In genomic region chr3:110141351-110142302, GRCm38 (mm10) we compare ENCODE assay signal across 8 mouse cellular contexts. TPM values are rescaled to one million over a fixed set of nuclear protein-coding genes. Genes with fewer than 3 reads are reported as not detected.
DNase-seq lines count a peak whose midpoint lies in the region; ATAC-seq and TF ChIP-seq lines count a peak whose summit lies in the region.

No protein-coding gene starts in this region.

- peaks cover 27% of the 10 kb centered on the region for H3K27me3 ChIP-seq in heart, embryonic 16.5 days (ENCODE audit: control insufficient read depth, insufficient read depth, low read length)
- H3K27me3 ChIP-seq in lung, embryonic 14.5 days (ENCODE audit: insufficient read depth, low read length), result peaks cover 13% of the 10 kb centered on the region

- WGBS in heart, embryonic 16.5 days, result 4% methylated on average over 13 of the region's 13 CpGs
- 3% methylated on average over 13 of the region's 13 CpGs for WGBS in lung, embryonic 14.5 days

- H3K4me3 ChIP-seq in heart, embryonic 16.5 days (ENCODE audit: low read length), result peak overlapping the region; percentile 71
- peak overlapping the region; percentile 77 for H3K4me3 ChIP-seq in layer of hippocampus, adult 2 months
- H3K4me3 ChIP-seq in lung, embryonic 14.5 days (ENCODE audit: low read depth, low read length), result peak overlapping the region; percentile 54

- no peaks in the 10 kb centered on the region for H3K36me3 ChIP-seq in heart, embryonic 16.5 days (ENCODE audit: control insufficient read depth, insufficient read depth)
- H3K36me3 ChIP-seq in lung, embryonic 14.5 days (ENCODE audit: insufficient read depth), result no peaks in the 10 kb centered on the region

- peaks cover 3% of the 10 kb centered on the region for H3K4me1 ChIP-seq in heart, embryonic 16.5 days (ENCODE audit: control insufficient read depth, insufficient read depth, low read length)
- H3K4me1 ChIP-seq in lung, embryonic 14.5 days (ENCODE audit: insufficient read depth), result no peaks in the 10 kb centered on the region

- ATAC-seq in heart, embryonic 16.5 days (replicated peaks; ENCODE audit: extremely low read depth, insufficient read depth, low FRiP score), result no peak
- peak; percentile 10; the same call in 1 of the 2 replicates for ATAC-seq in lung, embryonic 14.5 days (ENCODE audit: insufficient read depth)

- peak overlapping the region; percentile 68; the same call in 1 of the 2 replicates for H3K9ac ChIP-seq in heart, embryonic 16.5 days (ENCODE audit: low read length)
- H3K9ac ChIP-seq in lung, embryonic 14.5 days, result peak overlapping the region; percentile 57; the same call in 1 of the 2 replicates

- H3K9me3 ChIP-seq in heart, embryonic 16.5 days (replicated peaks; ENCODE audit: control insufficient read depth, low read length), result no peaks in the 10 kb centered on the region
- H3K9me3 ChIP-seq in lung, embryonic 14.5 days (ENCODE audit: low read depth, low read length), result no peaks in the 10 kb centered on the region

- TF ChIP-seq CTCF in layer of hippocampus, adult 2 months (conservative IDR thresholded peaks at IDR 0.05), result peak; percentile 87
- peak; percentile 63 for TF ChIP-seq CTCF in lung, embryonic 14.5 days (IDR thresholded peaks at IDR 0.05; ENCODE audit: low read depth)

- H3K27ac ChIP-seq in heart, embryonic 16.5 days (ENCODE audit: low read length), result no peak overlapping the region
- peak overlapping the region; percentile 86 for H3K27ac ChIP-seq in layer of hippocampus, adult 2 months
- no peak overlapping the region for H3K27ac ChIP-seq in lung, embryonic 14.5 days (ENCODE audit: low read depth)

- DNase-seq in CD4-positive helper T cell, adult 2 months (ENCODE audit: low read depth, low spot score), result peak; percentile 17
- peak; percentile 57 for DNase-seq in R1 (ENCODE audit: low read depth, low spot score)
- peak; percentile 85 for DNase-seq in embryo, embryonic 11 days
- peak; percentile 72 to 81 for DNase-seq in layer of hippocampus, adult 2 months (ENCODE audit: low spot score in 2 of 2)
- DNase-seq in lung, embryonic 14.5 days, result peak; percentile 90
- DNase-seq in retina, postnatal 1 day, result peak; percentile 82
- DNase-seq in thymus, adult 18-20 months, result no peak

- peak overlapping the region; percentile 89 for H3K4me2 ChIP-seq in heart, embryonic 16.5 days (ENCODE audit: low read depth, low read length)
- peak overlapping the region; percentile 99 for H3K4me2 ChIP-seq in lung, embryonic 14.5 days

RNA-seq across cellular contexts. Expression of gene Ntng1, which starts 2.2 kb away (rescaled TPM):
- 0.20 and 0.27 TPM in 2 replicates for polyA plus RNA-seq in heart, embryonic 16.5 days (2015; fragmentation: Nextera tagmentation; extraction: Ambion mirVana)
- total RNA-seq in layer of hippocampus, adult 2 months (2021), result 10 to 100 TPM; 35.8 to 39.8 TPM
- 3.3 and 4.1 TPM in 2 replicates for polyA plus RNA-seq in lung, embryonic 14.5 days (2014; fragmentation: Nextera tagmentation; extraction: Ambion mirVana)

Comparison
In these comparisons a context has a peak if more than half of its experiments do, and no peak if none do; other contexts are left out.
1. DNase-seq: peak in CD4-positive helper T cell, adult 2 months (single experiment), R1 (single experiment), embryo, embryonic 11 days (single experiment), layer of hippocampus, adult 2 months (2 of 2), lung, embryonic 14.5 days (single experiment) and retina, postnatal 1 day (single experiment); none in thymus, adult 18-20 months (0 of 2).
2. Peak in every context shown above with its lines, with median percentiles within 50 percentile points of each other: H3K4me3 ChIP-seq.